Mouse (Mus musculus) heart, embryonic 12.5 days (tissue): ENCODE data around the gene Krt32. TPM values are rescaled to one million over a fixed set of nuclear protein-coding genes. Genes with fewer than 3 reads are reported as not detected.

Experiments
- ATAC-seq: fragments of 200-750 bp; cut with Nextera tagmentation; 2 replicates; pipeline ENCODE4 v1.8.0; 2017; ENCODE audit warnings: moderate TSS enrichment, moderate library complexity; ENCODE audit not compliant: insufficient number of reproducible peaks, low FRiP score
- H3K27ac ChIP-seq: fragments of 300-500 bp; sonication (generic); 2 replicates; pipeline ENCODE4 v1.5.1; 2016; ENCODE audit warnings: mild to moderate bottlenecking, moderate library complexity; ENCODE audit not compliant: poor library complexity, severe bottlenecking
- H3K27me3 ChIP-seq: fragments of 300-500 bp; sonication (generic); replicated peaks from 2 replicates; pipeline ENCODE4 v1.6.1; 2016; ENCODE audit warnings: mild to moderate bottlenecking, moderate library complexity
- H3K36me3 ChIP-seq: fragments of 300-500 bp; sonication (generic); 2 replicates; pipeline ENCODE4 v1.6.1; 2016; ENCODE audit warnings: mild to moderate bottlenecking, moderate library complexity
- H3K4me1 ChIP-seq: fragments of 300-500 bp; sonication (generic); replicated peaks from 2 replicates; pipeline ENCODE4 v1.6.1; 2016; ENCODE audit warnings: mild to moderate bottlenecking
- H3K4me2 ChIP-seq: fragments of 300-500 bp; sonication (generic); 2 replicates; pipeline ENCODE4 v1.6.1; 2016; ENCODE audit warnings: mild to moderate bottlenecking, moderate library complexity
- H3K4me3 ChIP-seq: fragments of 300-500 bp; sonication (generic); 2 replicates; pipeline ENCODE4 v1.5.1; 2016; ENCODE audit warnings: mild to moderate bottlenecking
- H3K9ac ChIP-seq: fragments of 300-500 bp; sonication (generic); 2 replicates; pipeline ENCODE4 v1.6.1; 2016; ENCODE audit warnings: mild to moderate bottlenecking, moderate library complexity
- H3K9me3 ChIP-seq: fragments of 300-500 bp; sonication (generic); replicated peaks from 2 replicates; pipeline ENCODE4 v1.6.1; 2016; ENCODE audit warnings: mild to moderate bottlenecking, moderate library complexity
- WGBS: fragments of 180-500 bp; shearing (Covaris S2); methylation state at CpG from one replicate; pipeline ENCODE4 v1.1.7; 2016; 5-methylcytosine and 5-hydroxymethylcytosine counted together
- polyA plus RNA-seq: library from polyadenylated mRNA; unstranded; fragments of >200 nt; fragmentation: Nextera tagmentation; extraction: Ambion mirVana; gene quantifications from 2 replicates; pipeline ENCODE4 v1.2.1, GENCODE M21; 2016

The Krt32 gene
- polyA plus RNA-seq, 1 experiment from 2014 or later: not detected

DNA sequence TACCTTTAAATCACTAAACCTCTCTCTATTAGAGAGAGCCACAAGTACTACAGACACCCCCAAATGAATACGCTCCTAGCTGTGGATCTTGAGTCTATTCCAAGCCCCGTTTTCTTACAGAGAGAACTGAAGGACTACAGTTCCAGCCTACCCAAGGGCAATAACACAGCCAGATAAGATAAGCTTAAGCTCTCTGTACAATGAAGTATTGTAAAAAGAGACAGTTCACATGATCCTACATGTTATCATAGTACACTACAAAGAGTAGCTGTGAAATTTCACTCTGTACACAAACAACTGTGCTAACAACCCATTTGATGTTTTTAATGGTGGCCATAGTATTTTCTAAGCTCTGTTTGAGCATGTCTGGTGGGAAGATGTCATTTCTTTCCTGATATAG is 40.8 kb downstream of the Krt32 start:
- Histone ChIP-seq H3K4me3 (no peak overlapping the region), H3K27me3 (no peaks in the 10 kb centered on the region; the same call in 1 of the 2 replicates), H3K4me2 (no peak overlapping the region), H3K9me3 (no peaks in the 10 kb centered on the region), H3K27ac (no peak overlapping the region), H3K36me3 (no peaks in the 10 kb centered on the region), H3K9ac (no peak overlapping the region), H3K4me1 (peaks cover 10% of the 10 kb centered on the region)
- ATAC-seq: no peak
- 41% methylated on average over 2 of the region's 2 CpGs for WGBS

DNA sequence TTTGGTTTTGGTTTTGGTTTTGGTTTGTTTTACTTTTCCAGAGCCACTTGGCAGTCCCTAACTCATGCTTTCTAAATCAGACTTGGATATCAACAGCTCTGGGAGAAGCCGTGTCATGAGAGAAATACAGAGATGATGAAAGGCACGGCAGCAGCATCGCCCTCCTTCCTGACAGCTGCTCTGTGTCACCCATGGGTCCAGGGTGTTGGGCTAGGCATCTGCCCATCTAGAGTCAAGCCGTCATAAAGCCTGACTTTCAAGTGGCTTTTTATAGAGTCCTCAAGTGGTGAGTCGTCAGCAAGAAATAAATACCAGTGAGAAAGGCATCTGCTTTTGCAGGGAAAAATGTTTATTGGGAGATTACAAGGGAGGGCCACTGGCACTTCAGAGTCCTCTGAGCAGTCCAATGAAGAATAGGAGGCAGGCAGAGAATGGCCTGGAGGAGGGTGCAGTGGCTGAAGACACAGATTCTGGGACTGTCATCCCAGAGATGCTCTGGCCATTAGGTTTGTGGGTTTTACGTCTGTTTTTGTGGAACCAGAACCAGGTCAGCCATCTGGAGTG is 41.6 kb downstream of the Krt32 start:
- no peaks in the 10 kb centered on the region for H3K9me3 ChIP-seq
- WGBS: 34% methylated on average over 6 of the region's 6 CpGs
- no peak overlapping the region for H3K4me3 ChIP-seq
- no peaks in the 10 kb centered on the region for H3K36me3 ChIP-seq
- H3K9ac ChIP-seq: no peak overlapping the region
- no peaks in the 10 kb centered on the region; the same call in 1 of the 2 replicates for H3K27me3 ChIP-seq
- H3K27ac ChIP-seq: no peak overlapping the region
- no peak for ATAC-seq
- H3K4me1 ChIP-seq: peaks cover 10% of the 10 kb centered on the region
- peak overlapping the region; percentile 17 for H3K4me2 ChIP-seq

DNA sequence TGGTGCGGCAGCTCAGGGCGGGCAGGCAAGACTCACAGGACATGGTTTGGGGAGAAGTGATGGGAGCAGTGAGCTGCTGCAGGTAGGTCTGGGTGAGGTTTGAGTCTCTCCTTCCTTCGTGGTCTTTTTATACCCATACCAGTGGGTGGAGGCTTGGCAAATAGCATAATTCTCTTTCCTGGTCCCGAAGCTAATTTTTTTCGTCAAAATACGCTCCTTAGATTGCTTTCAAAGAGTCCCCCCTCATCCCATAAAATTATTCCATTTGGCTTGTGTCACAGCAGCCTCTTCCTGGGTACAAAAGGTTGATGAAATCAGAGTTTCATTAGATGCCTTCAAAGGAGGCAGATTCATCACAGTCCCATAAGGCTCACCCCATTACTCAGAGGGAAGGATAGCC is 46.6 kb downstream of the Krt32 start, which contains the start of gene Krt34:
Gene Krt34, minus strand, starts transcription at position 101 of the 400 bp plus-strand sequence.
- WGBS: 84% methylated on average over 6 of the region's 6 CpGs
- Histone ChIP-seq H3K9ac (no peak within 1 kb of the TSS), H3K9me3 (no peaks in the 10 kb centered on the region), H3K27me3 (no peaks in the 10 kb centered on the region), H3K4me1 (peaks cover 3% of the 10 kb centered on the region; the same call in 1 of the 2 replicates), H3K36me3 (no peaks in the 10 kb centered on the region), H3K4me2 (no peak within 1 kb of the TSS), H3K27ac (no peak within 1 kb of the TSS), H3K4me3 (no peak within 1 kb of the TSS)
- no peak for ATAC-seq

Other genes with a start within 250 kb of the Krt32 start
- not detected in 2 replicates for gene Krtap4-16, start 236.6 kb downstream of the Krt32 start, polyA plus RNA-seq
- gene Gm11568, start 230.3 kb downstream of the Krt32 start, polyA plus RNA-seq: not detected in 2 replicates
- gene Gm11559, start 223.8 kb downstream of the Krt32 start, polyA plus RNA-seq: not detected in 2 replicates
- not detected in 2 replicates for gene Krtap9-1, start 214.8 kb downstream of the Krt32 start, polyA plus RNA-seq
- not detected in 2 replicates for gene Gm11567, start 209.0 kb downstream of the Krt32 start, polyA plus RNA-seq
- gene Krtap31-1, start 180.3 kb downstream of the Krt32 start, polyA plus RNA-seq: not detected in 2 replicates
- gene Gm11565, start 173.5 kb downstream of the Krt32 start, polyA plus RNA-seq: not detected in 2 replicates
- gene Krtap31-2, start 151.9 kb downstream of the Krt32 start, polyA plus RNA-seq: not detected in 2 replicates
- gene Krtap9-5, start 139.8 kb downstream of the Krt32 start, polyA plus RNA-seq: not detected in 2 replicates
- not detected in 2 replicates for gene Krtap29-1, start 109.2 kb downstream of the Krt32 start, polyA plus RNA-seq
- not detected in 2 replicates for gene Krtap16-1, start 101.6 kb downstream of the Krt32 start, polyA plus RNA-seq
- not detected in 2 replicates for gene Krtap17-1, start 94.2 kb downstream of the Krt32 start, polyA plus RNA-seq
- not detected in 2 replicates for gene Krt33a, start 72.0 kb downstream of the Krt32 start, polyA plus RNA-seq
- gene Krt33b, start 58.4 kb downstream of the Krt32 start, polyA plus RNA-seq: not detected in 2 replicates
- gene Krt34, start 46.7 kb downstream of the Krt32 start, polyA plus RNA-seq: not detected in 2 replicates
- gene Krt31, start 37.7 kb downstream of the Krt32 start, polyA plus RNA-seq: not detected in 2 replicates
- gene Krt35, start 8.0 kb upstream of the Krt32 start, polyA plus RNA-seq: not detected in 2 replicates
- gene Krt36, start 17.4 kb upstream of the Krt32 start, polyA plus RNA-seq: not detected in 2 replicates
- 0.14 and 0.20 TPM in 2 replicates for gene Krt13, start 33.3 kb upstream of the Krt32 start, polyA plus RNA-seq
- 0.58 and 0.69 TPM in 2 replicates for gene Krt15, start 47.7 kb upstream of the Krt32 start, polyA plus RNA-seq
- gene Krt19, start 60.4 kb upstream of the Krt32 start, polyA plus RNA-seq: 86.8 and 88.0 TPM in 2 replicates
- gene Krt9, start 105.0 kb upstream of the Krt32 start, polyA plus RNA-seq: not detected in 2 replicates
- gene Krt14, start 119.3 kb upstream of the Krt32 start, polyA plus RNA-seq: 1.3 and 2.2 TPM in 2 replicates
- not detected in 2 replicates for gene Krt16, start 160.7 kb upstream of the Krt32 start, polyA plus RNA-seq
- gene Krt17, start 172.8 kb upstream of the Krt32 start, polyA plus RNA-seq: 1.3 and 1.9 TPM in 2 replicates
- gene Krt42, start 181.6 kb upstream of the Krt32 start, polyA plus RNA-seq: not detected in 2 replicates
- 1,467 and 1,522 TPM in 2 replicates for gene Eif1, start 231.7 kb upstream of the Krt32 start, polyA plus RNA-seq
- not detected in 2 replicates for gene Gast, start 246.2 kb upstream of the Krt32 start, polyA plus RNA-seq